Mouse (Mus musculus) limb, embryonic 13.5 days (tissue): ENCODE data around the gene Trpv4. TPM values are rescaled to one million over a fixed set of nuclear protein-coding genes. Genes with fewer than 3 reads are reported as not detected.

Source experiments
- ATAC-seq: fragments of 200-750 bp; cut with Nextera tagmentation; 2 replicates; pipeline ENCODE4 v1.8.0; 2017; ENCODE audit warnings: low read depth, moderate number of reproducible peaks, moderate TSS enrichment; ENCODE audit not compliant: low FRiP score
- H3K27ac ChIP-seq: fragments of 300-500 bp; sonication (generic); 2 replicates; pipeline ENCODE4 v1.5.1; 2015; ENCODE audit warnings: inconsistent platforms, mild to moderate bottlenecking, moderate library complexity
- H3K27me3 ChIP-seq: fragments of 300-500 bp; sonication (generic); 2 replicates; pipeline ENCODE4 v1.6.1; 2015; ENCODE audit warnings: mild to moderate bottlenecking, inconsistent platforms
- H3K36me3 ChIP-seq: fragments of 300-500 bp; sonication (generic); 2 replicates; pipeline ENCODE4 v1.6.1; 2015; ENCODE audit warnings: inconsistent platforms, mild to moderate bottlenecking, moderate library complexity
- H3K4me1 ChIP-seq: fragments of 300-500 bp; sonication (generic); 2 replicates; pipeline ENCODE4 v1.6.1; 2015; ENCODE audit warnings: inconsistent platforms
- H3K4me2 ChIP-seq: fragments of 300-500 bp; sonication (generic); replicated peaks from 2 replicates; pipeline ENCODE4 v1.6.1; 2015; ENCODE audit warnings: inconsistent platforms, mild to moderate bottlenecking, moderate library complexity
- H3K4me3 ChIP-seq: fragments of 300-500 bp; sonication (generic); 2 replicates; pipeline ENCODE4 v1.5.1; 2015; ENCODE audit warnings: moderate library complexity, mild to moderate bottlenecking, inconsistent platforms
- H3K9ac ChIP-seq: fragments of 300-500 bp; sonication (generic); 2 replicates; pipeline ENCODE4 v1.6.1; 2015; ENCODE audit warnings: mild to moderate bottlenecking, inconsistent platforms
- H3K9me3 ChIP-seq: fragments of 300-500 bp; sonication (generic); 2 replicates; pipeline ENCODE4 v1.6.1; 2016; ENCODE audit warnings: inconsistent platforms
- WGBS: fragments of 180-500 bp; shearing (Covaris S2); methylation state at CpG from one replicate; pipeline ENCODE4 v1.1.7; 2015; 5-methylcytosine and 5-hydroxymethylcytosine counted together
- polyA plus RNA-seq: library from polyadenylated mRNA; unstranded; fragments of >200 nt; fragmentation: Nextera tagmentation; extraction: Ambion mirVana; gene quantifications from 2 replicates; pipeline ENCODE4 v1.2.1, GENCODE M21; 2015

The Trpv4 gene
- polyA plus RNA-seq, 1 experiment from 2014 or later = 11.8 TPM

DNA sequence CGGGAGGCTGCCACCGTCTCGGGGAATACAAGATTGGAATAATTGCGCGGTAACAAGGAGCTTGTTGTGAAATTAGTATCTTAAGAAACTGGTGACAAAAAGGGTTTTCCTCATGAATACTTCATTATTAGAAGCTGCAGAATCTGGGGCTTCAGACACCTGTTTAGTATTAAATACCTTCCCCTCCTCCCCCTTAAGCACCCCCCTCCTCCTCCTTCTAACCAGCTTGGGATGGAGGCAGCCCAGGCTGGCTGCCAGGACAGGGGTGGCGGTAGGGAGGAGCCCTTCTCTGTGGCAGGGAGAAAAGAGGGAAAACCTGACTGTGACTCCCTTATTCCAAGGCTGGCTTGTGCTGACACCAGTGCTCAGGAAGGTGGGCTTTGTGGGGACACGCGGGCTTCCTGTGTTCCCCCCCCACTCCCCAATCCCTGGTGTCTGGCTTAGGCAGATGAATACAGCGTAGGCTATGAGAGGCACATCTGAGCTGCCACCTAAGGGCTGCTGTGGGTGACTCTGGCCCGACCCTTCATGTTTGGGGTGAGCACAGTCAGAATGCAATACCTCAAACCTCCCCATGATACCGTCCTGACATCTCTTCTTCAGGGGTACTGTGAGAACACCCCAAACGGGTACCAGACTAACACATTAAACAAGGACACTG is 64.9 kb downstream of the Trpv4 start:
- Histone ChIP-seq H3K4me3 (no peak overlapping the region), H3K9me3 (no peaks in the 10 kb centered on the region), H3K27me3 (peaks cover 17% of the 10 kb centered on the region; the same call in 1 of the 2 replicates), H3K27ac (no peak overlapping the region), H3K4me2 (peak overlapping the region; percentile 17), H3K9ac (no peak overlapping the region), H3K36me3 (no peaks in the 10 kb centered on the region), H3K4me1 (peaks cover 54% of the 10 kb centered on the region)
- 53% methylated on average over 11 of the region's 12 CpGs for WGBS
- ATAC-seq = no peak

DNA sequence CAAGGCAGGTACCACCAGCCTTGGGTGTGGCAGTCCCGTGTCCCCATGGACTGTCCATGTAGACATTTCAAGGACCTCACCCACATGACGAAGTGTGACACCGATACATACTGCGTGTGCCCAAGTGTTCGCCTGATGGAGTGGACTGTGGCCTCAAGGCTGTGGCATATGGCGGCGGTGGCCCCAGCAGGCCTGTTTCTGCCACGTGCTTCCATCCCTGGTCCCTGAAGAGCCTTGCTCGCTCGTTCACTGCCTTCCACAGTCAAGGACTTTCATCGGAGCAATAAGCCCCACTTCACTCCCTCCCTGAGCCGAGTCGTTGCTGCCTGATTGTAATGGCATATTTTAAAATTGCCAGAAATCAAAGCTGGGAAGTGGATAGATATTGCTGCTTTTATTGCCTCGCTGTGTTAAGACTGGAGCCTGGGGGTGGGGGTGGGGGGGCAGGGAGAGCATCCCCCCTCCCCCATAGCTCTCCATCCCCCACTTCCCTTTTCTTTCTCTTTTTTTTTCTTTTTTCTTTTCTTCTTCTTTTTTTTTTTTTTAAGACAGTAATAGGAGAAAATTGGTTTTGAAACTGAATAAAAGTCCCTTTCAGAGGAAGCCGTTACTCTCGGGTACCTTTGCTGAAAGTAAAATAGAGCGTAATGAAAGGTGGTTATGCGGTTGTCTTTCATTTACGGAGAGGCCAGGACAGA is 65.6 kb downstream of the Trpv4 start:
- no peaks in the 10 kb centered on the region for H3K36me3 ChIP-seq
- H3K4me3 ChIP-seq = no peak overlapping the region
- no peak for ATAC-seq
- H3K27ac ChIP-seq = no peak overlapping the region
- 37% methylated on average over 19 of the region's 19 CpGs for WGBS
- peak overlapping the region; percentile 17 for H3K4me2 ChIP-seq
- peaks cover 17% of the 10 kb centered on the region; the same call in 1 of the 2 replicates for H3K27me3 ChIP-seq
- peaks cover 57% of the 10 kb centered on the region for H3K4me1 ChIP-seq
- no peak overlapping the region for H3K9ac ChIP-seq
- H3K9me3 ChIP-seq = no peaks in the 10 kb centered on the region

DNA sequence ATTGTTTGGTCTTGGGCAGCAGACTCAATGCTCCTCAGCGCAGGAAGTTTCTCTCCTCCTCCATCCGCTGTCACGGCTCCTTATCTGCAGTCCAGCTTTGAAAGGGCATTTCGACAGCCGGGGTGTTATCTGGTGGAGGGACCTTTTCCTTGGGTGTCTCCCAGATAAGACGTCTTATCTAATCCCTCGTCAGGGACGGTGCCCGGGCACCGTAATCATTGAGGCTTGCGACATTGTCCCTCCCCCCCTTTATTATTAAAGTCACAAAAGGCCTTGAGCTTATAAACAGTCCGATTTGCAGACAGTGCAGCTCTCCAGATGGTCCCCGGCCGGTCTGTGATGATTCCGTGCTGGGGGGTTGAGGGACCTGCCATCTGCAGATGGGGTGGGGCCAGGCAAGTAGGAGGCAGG is 67.1 kb downstream of the Trpv4 start:
- 70% methylated on average over 15 of the region's 15 CpGs for WGBS
- Histone ChIP-seq H3K4me3 (no peak overlapping the region), H3K36me3 (no peaks in the 10 kb centered on the region), H3K9me3 (no peaks in the 10 kb centered on the region), H3K4me2 (no peak overlapping the region), H3K9ac (no peak overlapping the region), H3K27ac (no peak overlapping the region), H3K4me1 (peaks cover 46% of the 10 kb centered on the region), H3K27me3 (peaks cover 17% of the 10 kb centered on the region; the same call in 1 of the 2 replicates)
- no peak for ATAC-seq

DNA sequence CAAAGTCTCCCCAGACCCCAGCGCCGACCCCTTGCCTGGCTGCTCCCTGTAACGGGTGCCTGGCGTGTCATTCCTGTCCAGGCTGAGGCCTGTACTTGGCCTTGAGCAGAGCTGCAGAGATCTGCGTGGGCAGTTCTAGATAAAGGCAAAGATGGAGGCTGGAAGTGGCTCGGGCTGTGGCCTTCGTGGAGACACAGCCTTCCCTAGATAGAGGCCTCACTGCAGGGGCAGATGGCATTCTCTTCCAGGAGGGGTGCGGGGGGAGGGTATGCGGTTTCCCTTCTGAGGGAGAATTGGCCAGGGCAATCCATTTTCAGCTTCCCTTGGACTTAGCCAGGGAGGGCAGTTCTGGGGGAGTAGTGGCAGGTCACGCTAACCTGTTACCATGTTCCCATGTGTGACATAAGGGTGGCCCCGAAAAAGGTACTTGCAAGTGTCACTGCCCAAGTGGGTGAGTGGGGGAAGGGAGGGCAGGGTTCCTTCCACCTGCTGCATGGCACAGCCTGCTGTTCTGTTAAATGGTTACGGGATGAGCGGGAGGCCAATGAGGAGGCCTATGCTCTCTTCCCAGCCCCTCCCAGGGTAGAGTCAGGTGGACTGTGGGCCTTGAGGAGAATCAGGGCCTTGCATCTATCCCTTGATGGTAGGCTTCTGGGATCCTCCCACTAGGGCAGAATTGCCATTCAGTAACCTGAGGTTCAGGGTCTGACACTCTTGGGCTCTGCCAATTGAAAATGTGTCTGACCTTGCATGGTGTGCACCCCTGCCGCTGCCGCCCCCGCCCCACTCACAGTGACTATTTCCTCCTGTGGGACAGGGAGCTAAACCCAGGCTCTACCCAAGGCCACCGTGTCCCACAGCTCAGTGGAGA is 67.9 kb downstream of the Trpv4 start:
- Histone ChIP-seq H3K27me3 (peaks cover 12% of the 10 kb centered on the region; the same call in 1 of the 2 replicates), H3K4me3 (no peak overlapping the region), H3K36me3 (no peaks in the 10 kb centered on the region), H3K4me2 (no peak overlapping the region), H3K27ac (no peak overlapping the region), H3K9ac (no peak overlapping the region), H3K9me3 (no peaks in the 10 kb centered on the region), H3K4me1 (peaks cover 55% of the 10 kb centered on the region)
- 84% methylated on average over 17 of the region's 17 CpGs for WGBS
- ATAC-seq = no peak

DNA sequence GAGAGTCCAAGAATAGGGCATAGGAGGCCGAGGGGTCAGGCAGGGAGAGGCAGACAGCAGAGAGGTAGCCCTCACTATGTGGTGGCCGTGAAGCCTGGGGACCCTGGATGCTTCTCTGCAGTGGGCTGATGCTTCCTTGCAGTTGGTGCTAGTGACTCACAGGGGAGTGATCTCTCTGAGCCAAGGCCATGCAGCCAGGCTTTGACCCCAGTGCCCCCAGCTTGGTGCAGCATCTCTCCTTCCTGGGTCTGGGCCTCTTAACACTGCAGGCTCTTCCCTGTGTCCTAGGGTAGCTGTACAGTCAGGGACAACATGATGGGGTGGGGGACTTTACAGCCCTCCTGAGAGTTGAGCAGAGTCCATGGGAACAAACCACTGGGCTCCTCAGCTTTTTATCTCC is 68.8 kb downstream of the Trpv4 start:
- H3K9ac ChIP-seq = no peak overlapping the region
- no peaks in the 10 kb centered on the region for H3K9me3 ChIP-seq
- H3K27ac ChIP-seq = no peak overlapping the region
- WGBS = 24% methylated on average over 2 of the region's 2 CpGs
- no peaks in the 10 kb centered on the region for H3K36me3 ChIP-seq
- no peak for ATAC-seq
- no peak overlapping the region for H3K4me3 ChIP-seq
- no peak overlapping the region for H3K4me2 ChIP-seq
- H3K27me3 ChIP-seq = peaks cover 15% of the 10 kb centered on the region; the same call in 1 of the 2 replicates
- peaks cover 48% of the 10 kb centered on the region for H3K4me1 ChIP-seq

DNA sequence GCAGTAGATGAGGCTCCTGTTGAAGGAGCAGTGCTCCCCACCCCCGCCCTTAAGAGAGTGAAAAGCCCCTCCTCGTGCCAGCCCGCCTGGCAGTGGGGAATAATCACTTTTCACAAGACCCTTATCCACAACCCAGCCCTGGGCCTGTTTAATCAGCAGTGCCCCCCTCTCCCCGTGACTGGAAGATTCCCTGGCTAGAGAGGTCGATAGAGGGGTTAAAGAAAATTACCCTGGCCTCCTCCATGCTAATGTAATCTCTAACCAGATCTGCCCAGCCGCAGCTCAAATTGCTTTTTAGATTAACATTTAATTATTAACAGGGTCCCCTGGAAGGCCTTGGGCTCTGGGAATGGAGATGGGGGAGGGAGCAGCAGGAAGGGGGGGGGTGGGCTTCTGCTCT is 69.2 kb downstream of the Trpv4 start:
- no peak for ATAC-seq

DNA sequence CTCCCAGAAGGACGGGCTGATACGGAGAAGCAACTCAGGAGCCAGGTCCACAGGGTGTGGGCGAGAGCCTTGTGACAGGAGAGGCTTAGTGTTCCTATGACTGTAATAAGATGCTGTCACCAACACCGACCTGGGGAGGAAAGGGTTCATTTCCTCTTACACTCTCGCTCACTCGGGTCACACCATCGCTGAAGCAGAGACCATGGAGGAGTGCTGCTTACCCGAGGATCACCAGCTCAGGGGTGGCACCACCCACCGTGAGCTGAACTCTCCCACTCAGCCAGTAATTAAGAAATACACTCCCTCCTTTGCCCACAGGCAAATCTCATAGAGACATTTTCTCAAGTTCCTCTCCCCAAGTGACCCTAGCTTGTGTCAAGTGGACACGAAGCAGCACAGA is 69.8 kb downstream of the Trpv4 start:
- ATAC-seq = no peak
- Histone ChIP-seq H3K4me3 (no peak overlapping the region), H3K4me2 (no peak overlapping the region), H3K36me3 (no peaks in the 10 kb centered on the region), H3K9me3 (no peaks in the 10 kb centered on the region), H3K27me3 (peaks cover 16% of the 10 kb centered on the region; the same call in 1 of the 2 replicates), H3K4me1 (peaks cover 38% of the 10 kb centered on the region), H3K9ac (no peak overlapping the region), H3K27ac (no peak overlapping the region)
- 53% methylated on average over 10 of the region's 10 CpGs for whole genome bisulfite sequencing

More for the DNA sequence above, 69.2 kb downstream of the Trpv4 start:
- H3K9ac ChIP-seq = no peak overlapping the region
- peaks cover 44% of the 10 kb centered on the region for H3K4me1 ChIP-seq
- H3K36me3 ChIP-seq = no peaks in the 10 kb centered on the region
- H3K4me2 ChIP-seq = no peak overlapping the region
- no peak overlapping the region for H3K4me3 ChIP-seq
- 32% methylated on average over 6 of the region's 6 CpGs for WGBS
- no peaks in the 10 kb centered on the region for H3K9me3 ChIP-seq
- no peak overlapping the region for H3K27ac ChIP-seq
- peaks cover 16% of the 10 kb centered on the region; the same call in 1 of the 2 replicates for H3K27me3 ChIP-seq

DNA sequence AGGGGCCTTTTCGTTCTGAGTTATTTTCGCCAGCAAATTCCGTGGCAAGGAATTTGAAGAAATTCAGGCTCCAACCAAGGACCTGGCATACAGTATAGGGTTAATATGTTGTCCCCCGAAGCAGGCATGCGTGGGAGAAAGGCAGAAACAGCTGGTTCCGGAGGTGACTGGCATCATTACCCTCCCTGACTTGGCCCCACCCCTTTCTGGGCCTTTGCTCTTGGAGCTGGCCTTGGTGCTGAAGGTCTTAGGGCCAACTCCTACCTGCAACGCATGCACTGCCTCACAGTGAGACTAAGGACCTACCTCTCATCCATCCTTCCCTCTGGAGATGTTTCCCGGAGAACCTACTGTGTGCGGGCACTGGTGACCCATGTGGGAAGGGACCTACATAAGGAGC is 70.3 kb downstream of the Trpv4 start:
- 36% methylated on average over 9 of the region's 9 CpGs for whole genome bisulfite sequencing
- ATAC-seq = no peak

DNA sequence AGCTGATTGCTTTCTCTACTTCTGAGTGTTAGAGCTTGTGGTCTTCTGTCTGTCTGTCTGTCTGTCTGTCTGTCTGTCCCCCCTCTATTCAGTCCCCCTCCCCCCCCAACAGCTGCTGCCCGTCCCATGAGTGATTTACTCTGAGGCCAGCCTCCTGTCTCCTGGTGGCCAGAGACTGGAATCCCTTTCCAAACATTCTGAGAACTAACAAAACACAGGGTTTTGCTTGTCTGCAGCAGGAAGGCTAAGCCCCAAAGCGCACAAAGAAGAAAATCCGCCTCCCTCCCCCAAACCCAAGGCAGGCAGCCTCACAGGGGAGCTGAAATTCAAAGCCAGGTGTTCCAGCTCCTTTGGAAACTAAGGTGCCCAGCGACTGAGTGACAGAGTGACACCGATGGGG is 72.5 kb downstream of the Trpv4 start:
- ATAC-seq = no peak
- Histone ChIP-seq H3K9ac (no peak overlapping the region), H3K27me3 (0 out of 2 replicates have a peak, but pooled peaks cover 8% of the 10 kb centered on the region), H3K36me3 (no peaks in the 10 kb centered on the region), H3K4me1 (peaks cover 23% of the 10 kb centered on the region; the same call in 1 of the 2 replicates), H3K4me3 (no peak overlapping the region), H3K27ac (no peak overlapping the region), H3K9me3 (no peaks in the 10 kb centered on the region), H3K4me2 (no peak overlapping the region)
- WGBS = 18% methylated on average over 5 of the region's 5 CpGs

More for the DNA sequence above, 70.3 kb downstream of the Trpv4 start:
- no peaks in the 10 kb centered on the region for H3K9me3 ChIP-seq
- H3K4me1 ChIP-seq = peaks cover 32% of the 10 kb centered on the region
- H3K36me3 ChIP-seq = no peaks in the 10 kb centered on the region
- no peak overlapping the region for H3K9ac ChIP-seq
- H3K27ac ChIP-seq = no peak overlapping the region
- H3K4me3 ChIP-seq = no peak overlapping the region
- H3K4me2 ChIP-seq = no peak overlapping the region
- H3K27me3 ChIP-seq = peaks cover 16% of the 10 kb centered on the region; the same call in 1 of the 2 replicates

DNA sequence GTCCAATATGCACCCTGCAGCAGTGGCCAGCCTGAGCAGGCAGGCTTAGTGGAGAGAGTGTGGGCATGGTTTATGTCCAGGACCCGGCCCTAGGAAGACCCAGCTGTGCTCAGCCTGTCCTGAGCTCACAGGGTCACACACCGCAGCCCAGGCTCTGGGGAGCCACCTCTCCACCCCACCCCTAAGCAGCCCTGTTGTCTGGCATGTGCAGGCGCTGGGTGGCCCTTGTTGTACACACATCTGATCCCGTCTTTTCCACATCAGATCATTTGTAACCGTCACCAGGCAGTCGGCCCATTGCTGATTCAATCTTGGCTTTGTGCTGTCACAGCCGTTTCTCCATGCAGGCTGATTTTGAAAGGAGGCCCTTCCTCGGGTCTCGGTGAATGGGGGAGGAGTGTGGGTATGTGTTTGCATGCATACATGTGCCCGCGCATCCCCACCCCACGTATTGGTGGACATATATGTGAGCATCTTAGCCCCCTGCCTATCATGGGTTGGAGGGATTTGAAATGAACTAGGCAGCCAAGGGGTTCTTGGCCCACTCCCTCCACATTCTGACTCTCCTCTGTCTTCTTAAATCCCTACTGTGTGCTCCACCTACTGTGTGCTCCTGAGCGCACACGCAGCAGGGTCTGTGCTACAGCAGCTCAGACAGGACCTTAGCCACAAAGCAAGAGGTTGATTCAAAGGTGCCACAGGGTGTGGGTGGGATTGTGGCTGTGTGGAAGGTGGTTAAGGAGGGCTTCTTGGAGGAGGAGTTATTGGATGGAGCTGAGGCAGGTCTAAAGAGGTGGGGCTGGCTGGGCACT is 73.7 kb downstream of the Trpv4 start:
- no peak overlapping the region for H3K9ac ChIP-seq
- H3K36me3 ChIP-seq = no peaks in the 10 kb centered on the region
- H3K4me1 ChIP-seq = peaks cover 23% of the 10 kb centered on the region; the same call in 1 of the 2 replicates
- no peak for ATAC-seq
- 0 out of 2 replicates have a peak, but pooled peaks cover 8% of the 10 kb centered on the region for H3K27me3 ChIP-seq
- H3K27ac ChIP-seq = no peak overlapping the region
- H3K9me3 ChIP-seq = no peaks in the 10 kb centered on the region
- 67% methylated on average over 14 of the region's 14 CpGs for WGBS
- H3K4me3 ChIP-seq = no peak overlapping the region
- H3K4me2 ChIP-seq = no peak overlapping the region

DNA sequence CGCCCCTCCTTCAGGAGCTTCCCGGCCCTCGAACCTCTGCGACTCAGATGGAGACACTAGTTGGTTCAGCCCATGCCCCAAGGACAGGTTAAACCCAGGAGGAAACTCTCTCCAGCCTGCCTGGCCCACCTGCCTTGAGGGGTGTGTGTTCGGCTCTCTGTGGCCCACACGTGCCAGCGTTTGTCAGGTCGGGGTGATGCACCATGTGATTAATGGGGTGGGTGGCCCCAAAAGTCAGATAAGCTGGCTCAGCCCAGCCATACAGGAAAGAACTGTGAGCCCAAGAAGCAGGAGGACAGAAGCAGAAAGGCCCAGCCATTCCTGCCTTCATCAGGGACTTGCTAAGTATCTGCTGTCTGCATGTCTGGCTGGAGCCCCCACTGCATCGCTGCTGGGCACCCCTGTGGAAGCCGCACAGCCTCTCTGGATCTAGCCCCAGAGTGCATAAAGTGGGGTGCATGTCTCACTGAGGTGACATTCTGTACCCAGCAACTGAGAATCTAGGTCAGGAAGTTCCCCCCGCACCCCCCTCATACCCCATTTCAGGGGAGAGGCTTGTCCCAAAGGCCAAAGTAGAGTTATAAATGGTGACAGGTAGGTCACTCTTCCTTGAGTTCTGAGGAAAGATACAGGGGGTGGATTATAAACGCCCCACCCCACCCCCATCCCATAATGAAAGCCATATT is 74.6 kb downstream of the Trpv4 start:
- no peak overlapping the region for H3K27ac ChIP-seq
- H3K4me3 ChIP-seq = no peak overlapping the region
- H3K4me1 ChIP-seq = peaks cover 15% of the 10 kb centered on the region; the same call in 1 of the 2 replicates
- no peaks in the 10 kb centered on the region for H3K9me3 ChIP-seq
- no peak overlapping the region for H3K9ac ChIP-seq
- 0 out of 2 replicates have a peak, but pooled peaks cover 8% of the 10 kb centered on the region for H3K27me3 ChIP-seq
- 62% methylated on average over 12 of the region's 12 CpGs for WGBS
- no peak for ATAC-seq
- H3K4me2 ChIP-seq = no peak overlapping the region
- H3K36me3 ChIP-seq = no peaks in the 10 kb centered on the region
